Mouse (Mus musculus): Measurements from ENCODE around the gene Irak4.

GRCm38 (mm10) chr15:94602441-94602840 is 59.0 kb downstream of the Irak4 start:
- TF ChIP-seq POLR2A (IDR thresholded peaks at IDR 0.05; ENCODE audit: borderline replicate concordance, control insufficient read depth, low read depth, low read length) (no peak), CTCF (IDR thresholded peaks at IDR 0.05; ENCODE audit: control insufficient read depth, insufficient read depth, low read length) (no peak)
